Mouse (Mus musculus): ENCODE results near the gene Erc2. TPM values are rescaled to one million over a fixed set of nuclear protein-coding genes. Genes with fewer than 3 reads are reported as not detected.
"Not testable (repeated sequence)": the region's sequence is repeated elsewhere in the genome, so short reads cannot be mapped to it uniquely, and the experiment has no call there.

The Erc2 gene
- total and polyA plus RNA-seq, 3 experiments, result not detected

- H3K27ac ChIP-seq (ENCODE audit: insufficient read depth, low read depth); H3K36me3 ChIP-seq (replicated peaks in 1 of 2; ENCODE audit: control insufficient read depth in 1 of 2, insufficient read depth in 1 of 2, low read length in 1 of 2); H3K27me3 ChIP-seq (replicated peaks); dilution Hi-C loops (cut with MboI; ENCODE audit: extremely low pct_ligation_motif_present, extremely low pct_unique_long_range_greater_than_20kb, low sequenced_read_pairs); H3K4me1 ChIP-seq (ENCODE audit: control insufficient read depth in 1 of 2, insufficient read depth in 2 of 2); H3K9me3 ChIP-seq (replicated peaks; ENCODE audit: low read length); H3K79me2 ChIP-seq (replicated peaks; ENCODE audit: control insufficient read depth, extremely low read depth, insufficient read depth, poor library complexity, severe bottlenecking); H3K4me2 ChIP-seq (ENCODE audit: insufficient read depth, low read depth, poor library complexity, severe bottlenecking); H3K9ac ChIP-seq (ENCODE audit: insufficient read depth, low read depth); H3K4me3 ChIP-seq (replicated peaks in 1 of 3; ENCODE audit: low read depth in 2 of 3, low read length in 2 of 3, poor library complexity in 1 of 3): not testable (repeated sequence)
- peak; percentile 19 for DNase-seq (ENCODE audit: extremely low read depth)
- in situ Hi-C loops (cut with MboI; ENCODE audit: low pct_ligation_motif_present, low pct_unique_long_range_greater_than_20kb, low sequenced_read_pairs), result loop anchor here (25.0 kb wide), 2 partner anchors 148 to 402 kb away; no protein-coding TSS in a partner anchor
- TF ChIP-seq RAD21 (IDR thresholded peaks at IDR 0.05; ENCODE audit: low read depth, low read length) (peak; percentile 25), CTCF (conservative IDR thresholded peaks at IDR 0.05 in 1 of 2, IDR thresholded peaks at IDR 0.05 in 1 of 2; ENCODE audit: low read depth in 2 of 2, low read length in 2 of 2) (peak in 1 of 2 experiments; percentile 53; a peak in 3 of 4 replicates), SMC3 (IDR thresholded peaks at IDR 0.05; ENCODE audit: low read depth, low read length) (peak; percentile 45)
These were observed 32.6 kb upstream of the Erc2 start for GRCm38 (mm10) chr14:27589616-27590015.

- Histone ChIP-seq H3K36me3 (replicated peaks in 1 of 2; ENCODE audit: control insufficient read depth in 1 of 2, insufficient read depth in 1 of 2, low read length in 1 of 2) (no peaks in the 10 kb centered on the region), H3K27me3 (replicated peaks) (peaks cover 2% of the 10 kb centered on the region), H3K4me1 (ENCODE audit: control insufficient read depth in 1 of 2, insufficient read depth in 2 of 2) (no peaks in the 10 kb centered on the region), H3K9ac (ENCODE audit: insufficient read depth, low read depth) (no peak overlapping the region), H3K9me3 (replicated peaks; ENCODE audit: low read length) (peaks cover 5% of the 10 kb centered on the region), H3K4me3 (replicated peaks in 1 of 3; ENCODE audit: low read depth in 2 of 3, low read length in 2 of 3, poor library complexity in 1 of 3) (no peak overlapping the region), H3K4me2 (ENCODE audit: insufficient read depth, low read depth, poor library complexity, severe bottlenecking) (no peak overlapping the region), H3K27ac (ENCODE audit: insufficient read depth, low read depth) (no peak overlapping the region), H3K79me2 (replicated peaks; ENCODE audit: control insufficient read depth, extremely low read depth, insufficient read depth, poor library complexity, severe bottlenecking) (no peaks in the 10 kb centered on the region)
- DNase-seq (ENCODE audit: extremely low read depth), result no peak
- dilution Hi-C loops (cut with MboI; ENCODE audit: extremely low pct_ligation_motif_present, extremely low pct_unique_long_range_greater_than_20kb, low sequenced_read_pairs), result no loop called here
- in situ Hi-C loops (cut with MboI; ENCODE audit: low pct_ligation_motif_present, low pct_unique_long_range_greater_than_20kb, low sequenced_read_pairs), result loop anchor here (25.0 kb wide), 2 partner anchors 145 to 405 kb away; no protein-coding TSS in a partner anchor
- TF ChIP-seq IRF4 (IDR thresholded peaks at IDR 0.05; ENCODE audit: low read depth, low read length) (no peak), CHD1 (IDR thresholded peaks at IDR 0.05; ENCODE audit: low read depth, low read length) (no peak), MAZ (IDR thresholded peaks at IDR 0.05; ENCODE audit: low read depth, low read length) (no peak), POLR2AphosphoS2 (IDR thresholded peaks at IDR 0.05; ENCODE audit: low read depth, low read length) (no peak), SMC3 (IDR thresholded peaks at IDR 0.05; ENCODE audit: low read depth, low read length) (no peak), USF2 (conservative IDR thresholded peaks at IDR 0.05; ENCODE audit: low read depth, low read length) (no peak), BHLHE40 (IDR thresholded peaks at IDR 0.05; ENCODE audit: low read depth, low read length) (no peak), ELF1 (IDR thresholded peaks at IDR 0.05; ENCODE audit: low read depth, low read length) (no peak), ZNF384 (IDR thresholded peaks at IDR 0.05; ENCODE audit: low read depth, low read length) (no peak)
These were observed 30.1 kb upstream of the Erc2 start for GRCm38 (mm10) chr14:27592163-27592562.

- no peaks in the 10 kb centered on the region for H3K4me1 ChIP-seq (ENCODE audit: control insufficient read depth in 1 of 2, insufficient read depth in 2 of 2)
- H3K4me2 ChIP-seq (ENCODE audit: insufficient read depth, low read depth, poor library complexity, severe bottlenecking), result no peak overlapping the region
- peaks cover 5% of the 10 kb centered on the region for H3K9me3 ChIP-seq (replicated peaks; ENCODE audit: low read length)
- H3K79me2 ChIP-seq (replicated peaks; ENCODE audit: control insufficient read depth, extremely low read depth, insufficient read depth, poor library complexity, severe bottlenecking), result no peaks in the 10 kb centered on the region
- in situ Hi-C loops (cut with MboI; ENCODE audit: low pct_ligation_motif_present, low pct_unique_long_range_greater_than_20kb, low sequenced_read_pairs) (loop anchor here (25.0 kb wide), 2 partner anchors 141 to 409 kb away; no protein-coding TSS in a partner anchor), dilution Hi-C loops (cut with MboI; ENCODE audit: extremely low pct_ligation_motif_present, extremely low pct_unique_long_range_greater_than_20kb, low sequenced_read_pairs) (no loop called here)
- no peak overlapping the region for H3K4me3 ChIP-seq (replicated peaks in 1 of 3; ENCODE audit: low read depth in 2 of 3, low read length in 2 of 3, poor library complexity in 1 of 3)
- TF ChIP-seq PAX5 (IDR thresholded peaks at IDR 0.05; ENCODE audit: low read length), result no peak
- peak; percentile 49 for TF ChIP-seq USF2 (conservative IDR thresholded peaks at IDR 0.05; ENCODE audit: low read depth, low read length)
- TF ChIP-seq ELF1 (IDR thresholded peaks at IDR 0.05; ENCODE audit: low read depth, low read length), result no peak
- peak; percentile 99 for TF ChIP-seq SIN3A (IDR thresholded peaks at IDR 0.05; ENCODE audit: low read length)
- TF ChIP-seq MYC (IDR thresholded peaks at IDR 0.05; ENCODE audit: low read depth, low read length), result peak; percentile 97
- TF ChIP-seq ZNF384 (IDR thresholded peaks at IDR 0.05; ENCODE audit: low read depth, low read length), result peak; percentile 94
- 0 out of 2 replicates have a peak, but pooled peaks have one; percentile 24 for TF ChIP-seq BHLHE40 (IDR thresholded peaks at IDR 0.05; ENCODE audit: low read depth, low read length)
- peak; percentile 44 for TF ChIP-seq RAD21 (IDR thresholded peaks at IDR 0.05; ENCODE audit: low read depth, low read length)
- peak; percentile 28 to 80; a peak in 3 of 4 replicates for TF ChIP-seq CTCF (conservative IDR thresholded peaks at IDR 0.05 in 1 of 2, IDR thresholded peaks at IDR 0.05 in 1 of 2; ENCODE audit: low read depth in 2 of 2, low read length in 2 of 2)
- no peak for TF ChIP-seq CHD2 (IDR thresholded peaks at IDR 0.05; ENCODE audit: low read length)
- TF ChIP-seq SMC3 (IDR thresholded peaks at IDR 0.05; ENCODE audit: low read depth, low read length), result peak; percentile 62
- peak; percentile 53 for TF ChIP-seq USF1 (IDR thresholded peaks at IDR 0.05; ENCODE audit: low read depth, low read length)
- peak; percentile 100 for TF ChIP-seq MXI1 (IDR thresholded peaks at IDR 0.05; ENCODE audit: low read depth, low read length)
- no peak for TF ChIP-seq KAT2A (IDR thresholded peaks at IDR 0.05; ENCODE audit: insufficient replicate concordance, low read length)
- peak; percentile 98 for TF ChIP-seq MAX (IDR thresholded peaks at IDR 0.05; ENCODE audit: low read length)
- TF ChIP-seq CHD1 (IDR thresholded peaks at IDR 0.05; ENCODE audit: low read depth, low read length), result no peak
- H3K27ac ChIP-seq (ENCODE audit: insufficient read depth, low read depth), result no peak overlapping the region
- peak; percentile 86 for DNase-seq (ENCODE audit: extremely low read depth)
- peaks cover 19% of the 10 kb centered on the region for H3K27me3 ChIP-seq (replicated peaks)
- H3K9ac ChIP-seq (ENCODE audit: insufficient read depth, low read depth), result no peak overlapping the region
- H3K36me3 ChIP-seq (replicated peaks in 1 of 2; ENCODE audit: control insufficient read depth in 1 of 2, insufficient read depth in 1 of 2, low read length in 1 of 2), result no peaks in the 10 kb centered on the region
These were observed 26.0 kb upstream of the Erc2 start for GRCm38 (mm10) chr14:27596265-27596664.

Measured in CH12.LX (cell line).